Mouse (Mus musculus): ENCODE results near the gene Btc. TPM values are rescaled to one million over a fixed set of nuclear protein-coding genes. Genes with fewer than 3 reads are reported as not detected.
A peak's percentile ranks its signal among the peaks of the same experiment; 100 is the strongest.

Btc gene
- polyA plus RNA-seq (2014; fragmentation: Nextera tagmentation; extraction: Ambion mirVana) = 0.14 and 0.15 TPM in 2 replicates

DNA sequence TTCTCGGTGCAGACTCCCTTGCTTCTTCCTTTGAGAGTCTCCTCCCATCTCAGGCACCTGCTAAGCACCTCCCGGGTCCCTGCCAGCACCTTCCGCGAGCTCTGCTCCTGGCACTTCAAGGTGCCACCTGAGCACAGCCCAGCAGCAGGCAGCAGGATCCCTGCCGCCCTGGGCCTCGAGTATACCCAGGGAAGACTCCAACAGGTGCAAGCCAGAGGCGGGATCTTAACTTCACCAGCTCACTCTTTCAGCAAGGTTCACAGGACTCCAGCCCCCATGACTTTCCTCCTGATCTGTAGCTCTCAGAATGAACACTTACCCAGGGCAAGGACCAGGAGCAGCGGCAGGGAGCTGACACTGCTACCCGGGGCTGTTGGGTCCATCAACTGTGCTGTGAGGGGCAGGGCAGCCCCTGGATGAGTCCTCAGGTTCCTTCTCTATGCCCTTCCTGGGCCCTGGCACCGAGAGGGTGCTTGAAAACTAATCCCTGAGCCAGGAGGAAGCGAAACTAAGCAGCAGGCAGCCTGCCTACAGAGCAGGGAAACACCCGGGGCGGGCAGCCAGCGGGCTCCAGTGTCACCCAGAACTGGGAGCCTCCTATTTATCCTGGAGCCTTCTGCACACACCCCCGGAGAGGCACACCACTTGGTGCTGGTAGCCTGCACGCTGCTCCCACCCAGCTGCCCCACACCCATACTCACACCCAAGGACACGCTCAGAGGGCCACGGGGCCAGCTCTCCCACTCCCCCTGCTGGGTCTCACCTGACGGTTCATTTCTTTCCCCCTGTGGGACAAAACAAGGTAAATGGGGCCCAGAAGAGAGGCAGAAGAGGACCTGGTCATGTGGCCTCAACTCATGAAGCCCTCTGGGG is at the start of gene Btc:
Gene Btc (minus strand): TSS at position 656 of the 873 bp plus-strand sequence.
- Histone ChIP-seq H3K27ac (ENCODE audit: low read depth, low read length) (no peak within 1 kb of the TSS), H3K4me1 (ENCODE audit: control insufficient read depth, insufficient read depth, low read length) (0 out of 2 replicates have a peak, but pooled peaks cover 5% of the 10 kb centered on the region), H3K4me2 (ENCODE audit: low read length) (peak within 1 kb of the TSS; percentile 45), H3K36me3 (ENCODE audit: control insufficient read depth, insufficient read depth, low read length) (no peaks in the 10 kb centered on the region), H3K27me3 (replicated peaks; ENCODE audit: control insufficient read depth, insufficient read depth, low read length) (no peaks in the 10 kb centered on the region), H3K9me3 (replicated peaks; ENCODE audit: control insufficient read depth, low read length) (no peaks in the 10 kb centered on the region), H3K9ac (ENCODE audit: low read length) (peak within 1 kb of the TSS; percentile 45), H3K4me3 (ENCODE audit: low read depth, low read length) (peak within 1 kb of the TSS; percentile 23)
- ATAC-seq (peak; percentile 76), DNase-seq (ENCODE audit: low spot score) (peak; percentile 35)
- WGBS = 16% methylated on average over 19 of the region's 19 CpGs

GRCm38 (mm10) chr5:91444981-91445517 is 42.3 kb upstream of the Btc start:
- Histone ChIP-seq H3K9me3 (replicated peaks; ENCODE audit: control insufficient read depth, low read length) (no peaks in the 10 kb centered on the region), H3K4me1 (ENCODE audit: control insufficient read depth, insufficient read depth, low read length) (no peaks in the 10 kb centered on the region), H3K27me3 (replicated peaks; ENCODE audit: control insufficient read depth, insufficient read depth, low read length) (no peaks in the 10 kb centered on the region), H3K4me3 (ENCODE audit: low read depth, low read length) (no peak overlapping the region), H3K27ac (ENCODE audit: low read depth, low read length) (no peak overlapping the region), H3K36me3 (ENCODE audit: control insufficient read depth, insufficient read depth, low read length) (no peaks in the 10 kb centered on the region), H3K9ac (ENCODE audit: low read length) (no peak overlapping the region), H3K4me2 (ENCODE audit: low read length) (no peak overlapping the region)
- peak; percentile 84 for ATAC-seq
- DNase-seq (ENCODE audit: low spot score) = peak; percentile 78
- WGBS = 34% methylated on average over 3 of the region's 3 CpGs

GRCm38 (mm10) chr5:91436563-91436962 is 33.8 kb upstream of the Btc start:
- no peak overlapping the region for H3K4me3 ChIP-seq (ENCODE audit: low read depth, low read length)
- no peak for DNase-seq (ENCODE audit: low spot score)
- no peak overlapping the region for H3K4me2 ChIP-seq (ENCODE audit: low read length)
- no peaks in the 10 kb centered on the region for H3K9me3 ChIP-seq (replicated peaks; ENCODE audit: control insufficient read depth, low read length)
- H3K36me3 ChIP-seq (ENCODE audit: control insufficient read depth, insufficient read depth, low read length) = no peaks in the 10 kb centered on the region
- no peak for ATAC-seq
- WGBS = 37% methylated on average over 6 of the region's 6 CpGs
- H3K4me1 ChIP-seq (ENCODE audit: control insufficient read depth, insufficient read depth, low read length) = no peaks in the 10 kb centered on the region
- H3K9ac ChIP-seq (ENCODE audit: low read length) = no peak overlapping the region
- no peaks in the 10 kb centered on the region for H3K27me3 ChIP-seq (replicated peaks; ENCODE audit: control insufficient read depth, insufficient read depth, low read length)
- no peak overlapping the region for H3K27ac ChIP-seq (ENCODE audit: low read depth, low read length)

- WGBS = 84% methylated on average over 6 of the region's 6 CpGs
- H3K4me3 ChIP-seq (ENCODE audit: low read depth, low read length) = no peak overlapping the region
- H3K9ac ChIP-seq (ENCODE audit: low read length) = no peak overlapping the region
- DNase-seq (ENCODE audit: low spot score) = no peak
- H3K4me1 ChIP-seq (ENCODE audit: control insufficient read depth, insufficient read depth, low read length) = no peaks in the 10 kb centered on the region
- no peak overlapping the region for H3K27ac ChIP-seq (ENCODE audit: low read depth, low read length)
- no peaks in the 10 kb centered on the region for H3K9me3 ChIP-seq (replicated peaks; ENCODE audit: control insufficient read depth, low read length)
- no peak overlapping the region for H3K4me2 ChIP-seq (ENCODE audit: low read length)
- ATAC-seq = peak; percentile 12; the same call in 1 of the 2 replicates
- no peaks in the 10 kb centered on the region for H3K27me3 ChIP-seq (replicated peaks; ENCODE audit: control insufficient read depth, insufficient read depth, low read length)
- no peaks in the 10 kb centered on the region for H3K36me3 ChIP-seq (ENCODE audit: control insufficient read depth, insufficient read depth, low read length)
These were observed 32.2 kb upstream of the Btc start for GRCm38 (mm10) chr5:91434723-91435658.

GRCm38 (mm10) chr5:91428547-91428946 is 25.8 kb upstream of the Btc start:
- ATAC-seq (no peak), DNase-seq (ENCODE audit: low spot score) (no peak)
- Histone ChIP-seq H3K9ac (ENCODE audit: low read length) (no peak overlapping the region), H3K36me3 (ENCODE audit: control insufficient read depth, insufficient read depth, low read length) (no peaks in the 10 kb centered on the region), H3K27me3 (replicated peaks; ENCODE audit: control insufficient read depth, insufficient read depth, low read length) (no peaks in the 10 kb centered on the region), H3K4me3 (ENCODE audit: low read depth, low read length) (no peak overlapping the region), H3K9me3 (replicated peaks; ENCODE audit: control insufficient read depth, low read length) (no peaks in the 10 kb centered on the region), H3K4me2 (ENCODE audit: low read length) (no peak overlapping the region), H3K4me1 (ENCODE audit: control insufficient read depth, insufficient read depth, low read length) (no peaks in the 10 kb centered on the region), H3K27ac (ENCODE audit: low read depth, low read length) (no peak overlapping the region)
- 64% methylated on average over 8 of the region's 8 CpGs for WGBS

DNA sequence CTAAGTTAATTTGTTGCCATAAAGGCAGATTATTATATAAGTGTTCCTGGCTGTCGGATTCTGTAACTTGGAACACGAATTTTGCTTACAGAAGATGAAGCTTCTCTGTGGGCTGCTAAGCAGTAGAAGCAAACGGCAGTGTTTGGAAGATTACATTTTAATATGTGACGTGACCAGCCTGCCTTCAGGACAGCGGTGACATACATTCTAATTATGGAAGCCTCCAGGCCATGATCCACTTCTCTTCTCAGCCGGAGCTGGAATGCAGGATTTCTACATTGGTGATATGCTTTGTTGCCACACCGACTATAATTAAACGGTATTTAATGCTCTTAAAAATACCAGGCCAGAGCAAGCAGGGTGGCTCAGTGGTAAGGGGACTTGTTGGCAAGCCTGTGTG is 11.0 kb upstream of the Btc start:
- 90% methylated on average over 8 of the region's 8 CpGs for WGBS
- ATAC-seq (no peak), DNase-seq (ENCODE audit: low spot score) (no peak)
- H3K27ac ChIP-seq (ENCODE audit: low read depth, low read length) = no peak overlapping the region
- no peak overlapping the region for H3K4me3 ChIP-seq (ENCODE audit: low read depth, low read length)
- no peaks in the 10 kb centered on the region for H3K9me3 ChIP-seq (replicated peaks; ENCODE audit: control insufficient read depth, low read length)
- H3K36me3 ChIP-seq (ENCODE audit: control insufficient read depth, insufficient read depth, low read length) = no peaks in the 10 kb centered on the region
- no peaks in the 10 kb centered on the region for H3K27me3 ChIP-seq (replicated peaks; ENCODE audit: control insufficient read depth, insufficient read depth, low read length)
- no peak overlapping the region for H3K9ac ChIP-seq (ENCODE audit: low read length)
- H3K4me2 ChIP-seq (ENCODE audit: low read length) = no peak overlapping the region
- no peaks in the 10 kb centered on the region for H3K4me1 ChIP-seq (ENCODE audit: control insufficient read depth, insufficient read depth, low read length)

GRCm38 (mm10) chr5:91404263-91404662 is 1.5 kb upstream of the Btc start:
- 96% methylated on average over 5 of the region's 5 CpGs for WGBS
- H3K4me2 ChIP-seq (ENCODE audit: low read length) = no peak overlapping the region
- DNase-seq (ENCODE audit: low spot score) (no peak), ATAC-seq (no peak)
- no peaks in the 10 kb centered on the region for H3K27me3 ChIP-seq (replicated peaks; ENCODE audit: control insufficient read depth, insufficient read depth, low read length)
- H3K9me3 ChIP-seq (replicated peaks; ENCODE audit: control insufficient read depth, low read length) = no peaks in the 10 kb centered on the region
- H3K27ac ChIP-seq (ENCODE audit: low read depth, low read length) = no peak overlapping the region
- 0 out of 2 replicates have a peak, but pooled peaks cover 5% of the 10 kb centered on the region for H3K4me1 ChIP-seq (ENCODE audit: control insufficient read depth, insufficient read depth, low read length)
- no peaks in the 10 kb centered on the region for H3K36me3 ChIP-seq (ENCODE audit: control insufficient read depth, insufficient read depth, low read length)
- no peak overlapping the region for H3K9ac ChIP-seq (ENCODE audit: low read length)
- no peak overlapping the region for H3K4me3 ChIP-seq (ENCODE audit: low read depth, low read length)

DNA sequence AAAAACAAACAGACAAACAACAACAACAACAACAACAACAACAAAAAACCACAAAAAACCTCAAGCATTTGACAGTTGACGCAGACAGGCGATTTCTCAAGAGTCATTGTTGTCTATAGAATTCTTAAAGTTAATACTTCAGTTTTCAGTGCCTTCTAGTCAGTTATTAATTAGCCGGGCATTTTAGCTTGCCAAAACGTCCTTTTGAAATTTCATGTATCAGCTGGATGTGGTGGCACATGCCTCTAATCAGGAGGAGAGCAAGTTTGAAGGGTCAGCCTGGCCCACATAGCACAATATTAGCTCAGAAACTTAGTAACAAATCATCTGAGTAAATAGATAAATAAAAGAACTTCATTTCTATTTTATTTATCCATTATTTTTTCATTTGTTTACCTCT is 487 bp upstream of the Btc start:
- WGBS = 76% methylated on average over 4 of the region's 4 CpGs

More for the DNA sequence above, 487 bp upstream of the Btc start:
- Histone ChIP-seq H3K27me3 (replicated peaks; ENCODE audit: control insufficient read depth, insufficient read depth, low read length) (no peaks in the 10 kb centered on the region), H3K4me2 (ENCODE audit: low read length) (no peak overlapping the region), H3K36me3 (ENCODE audit: control insufficient read depth, insufficient read depth, low read length) (no peaks in the 10 kb centered on the region), H3K27ac (ENCODE audit: low read depth, low read length) (no peak overlapping the region), H3K9ac (ENCODE audit: low read length) (no peak overlapping the region), H3K4me1 (ENCODE audit: control insufficient read depth, insufficient read depth, low read length) (0 out of 2 replicates have a peak, but pooled peaks cover 5% of the 10 kb centered on the region), H3K9me3 (replicated peaks; ENCODE audit: control insufficient read depth, low read length) (no peaks in the 10 kb centered on the region), H3K4me3 (ENCODE audit: low read depth, low read length) (no peak overlapping the region)
- DNase-seq (ENCODE audit: low spot score) (no peak), ATAC-seq (no peak)

All from forebrain, embryonic 14.5 days (tissue).